Mouse (Mus musculus): ENCODE measurements around the gene Soat2. TPM values are rescaled to one million over a fixed set of nuclear protein-coding genes. Genes with fewer than 3 reads are reported as not detected.

Gene Soat2
- polyA plus RNA-seq (2012; rRNA removed) = 0.12 and 0.14 TPM in 2 replicates

DNA sequence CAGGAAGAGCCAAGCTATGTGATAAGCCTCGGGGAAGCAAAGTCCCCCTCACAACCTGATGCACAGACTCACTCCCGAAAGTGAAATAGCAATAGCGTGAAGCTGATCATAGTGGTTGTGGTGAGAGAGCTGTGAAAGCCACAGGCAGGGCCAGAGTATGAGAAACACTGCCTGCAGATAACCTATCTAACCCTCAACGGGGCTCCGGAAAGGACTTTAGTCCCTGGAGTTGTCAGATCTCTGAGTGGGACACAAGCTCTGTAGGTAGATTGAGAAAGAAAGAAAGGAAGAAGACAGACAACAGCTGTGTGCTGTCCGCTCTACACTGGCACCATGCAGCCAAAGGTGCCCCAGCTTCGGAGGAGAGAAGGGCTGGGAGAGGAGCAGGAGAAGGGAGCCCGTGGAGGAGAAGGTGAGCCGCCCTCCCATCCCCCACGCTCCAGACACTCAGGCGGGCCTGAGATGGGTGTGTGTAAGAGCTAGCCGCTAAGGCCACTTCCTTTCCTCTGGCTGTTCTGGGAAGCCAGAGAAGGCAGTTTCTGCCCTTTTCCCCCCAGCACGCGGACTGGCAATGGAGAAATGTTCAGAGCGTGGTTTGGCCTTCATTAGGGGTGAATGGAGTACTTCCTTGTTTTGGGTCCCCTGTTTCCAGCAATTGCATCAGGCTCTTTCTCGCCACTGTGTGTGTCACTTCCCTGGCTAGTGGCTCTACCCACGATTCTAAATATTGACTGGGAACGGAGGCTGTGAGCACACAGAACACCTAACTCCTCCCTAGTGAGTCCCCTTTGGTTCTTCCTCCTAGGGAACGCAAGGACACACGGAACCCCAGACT, at the start of gene Soat2:
Soat2 (plus strand) TSS at position 226 of the 835 bp plus-strand sequence.
- Histone ChIP-seq H3K36me3 (ENCODE audit: control insufficient read depth, insufficient read depth, low read length) (no peaks in the 10 kb centered on the region), H3K27ac (ENCODE audit: control insufficient read depth, insufficient read depth, low read depth, low read length) (no peak within 1 kb of the TSS), H3K27me3 (ENCODE audit: control insufficient read depth, insufficient read depth, low read length) (no peaks in the 10 kb centered on the region), H3K4me3 (ENCODE audit: control insufficient read depth, low read depth, low read length) (no peak within 1 kb of the TSS), H3K4me1 (ENCODE audit: control insufficient read depth, insufficient read depth, low read length) (0 out of 2 replicates have a peak, but pooled peaks cover 3% of the 10 kb centered on the region)
- TF ChIP-seq CTCF (IDR thresholded peaks at IDR 0.05; ENCODE audit: control insufficient read depth, insufficient read depth, insufficient replicate concordance, low read depth, low read length) = no peak
- no peak for TF ChIP-seq POLR2A (IDR thresholded peaks at IDR 0.05; ENCODE audit: control insufficient read depth, low read depth, low read length)

DNA sequence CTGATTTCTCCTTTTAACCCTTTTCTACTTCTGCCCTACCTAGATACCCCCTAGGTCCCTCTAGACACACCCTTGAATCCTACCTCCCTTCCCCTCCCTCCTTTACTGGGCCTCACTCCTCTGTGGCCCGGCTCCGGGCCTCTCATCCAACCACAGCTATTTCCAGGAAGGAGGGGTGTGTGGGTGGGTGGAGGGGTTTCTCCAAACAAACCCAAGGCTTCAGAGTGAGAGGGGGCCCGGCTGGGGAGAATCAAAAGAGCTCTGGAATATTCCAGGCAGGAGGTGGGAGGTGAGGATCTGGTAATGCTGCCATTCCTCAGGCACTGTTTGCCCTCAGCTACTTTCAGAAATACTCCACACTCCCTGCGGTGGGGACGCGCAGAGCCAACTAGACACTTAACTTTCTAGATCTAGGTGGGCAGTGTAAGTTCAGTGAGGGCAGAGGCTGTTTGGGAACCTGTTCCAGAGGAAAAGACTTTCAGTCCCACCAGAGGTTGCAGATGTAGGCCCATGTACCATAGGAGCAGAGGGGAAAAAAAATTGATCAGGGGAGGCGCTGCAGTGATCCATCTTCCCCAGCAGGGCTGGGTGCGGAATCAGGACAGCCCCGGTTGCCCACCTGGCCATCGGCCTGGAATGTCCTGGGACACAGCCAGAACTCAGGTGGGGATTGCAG, 49.2 kb upstream of the Soat2 start:
- peak overlapping the region; percentile 65 for H3K4me3 ChIP-seq (ENCODE audit: control insufficient read depth, low read depth, low read length)
- no peaks in the 10 kb centered on the region for H3K27me3 ChIP-seq (ENCODE audit: control insufficient read depth, insufficient read depth, low read length)
- TF ChIP-seq CTCF (IDR thresholded peaks at IDR 0.05; ENCODE audit: control insufficient read depth, insufficient read depth, insufficient replicate concordance, low read depth, low read length) (no peak), POLR2A (IDR thresholded peaks at IDR 0.05; ENCODE audit: control insufficient read depth, low read depth, low read length) (no peak)
- peak overlapping the region; percentile 62 for H3K27ac ChIP-seq (ENCODE audit: control insufficient read depth, insufficient read depth, low read depth, low read length)
- no peaks in the 10 kb centered on the region for H3K36me3 ChIP-seq (ENCODE audit: control insufficient read depth, insufficient read depth, low read length)
- H3K4me1 ChIP-seq (ENCODE audit: control insufficient read depth, insufficient read depth, low read length) = peaks cover 12% of the 10 kb centered on the region

- Histone ChIP-seq H3K4me3 (ENCODE audit: control insufficient read depth, low read depth, low read length) (no peak overlapping the region), H3K4me1 (ENCODE audit: control insufficient read depth, insufficient read depth, low read length) (peaks cover 18% of the 10 kb centered on the region), H3K27me3 (ENCODE audit: control insufficient read depth, insufficient read depth, low read length) (no peaks in the 10 kb centered on the region)
Observed at GRCm38 (mm10) chr15:102101672-102102541, 48.4 kb upstream of the Soat2 start.

DNA sequence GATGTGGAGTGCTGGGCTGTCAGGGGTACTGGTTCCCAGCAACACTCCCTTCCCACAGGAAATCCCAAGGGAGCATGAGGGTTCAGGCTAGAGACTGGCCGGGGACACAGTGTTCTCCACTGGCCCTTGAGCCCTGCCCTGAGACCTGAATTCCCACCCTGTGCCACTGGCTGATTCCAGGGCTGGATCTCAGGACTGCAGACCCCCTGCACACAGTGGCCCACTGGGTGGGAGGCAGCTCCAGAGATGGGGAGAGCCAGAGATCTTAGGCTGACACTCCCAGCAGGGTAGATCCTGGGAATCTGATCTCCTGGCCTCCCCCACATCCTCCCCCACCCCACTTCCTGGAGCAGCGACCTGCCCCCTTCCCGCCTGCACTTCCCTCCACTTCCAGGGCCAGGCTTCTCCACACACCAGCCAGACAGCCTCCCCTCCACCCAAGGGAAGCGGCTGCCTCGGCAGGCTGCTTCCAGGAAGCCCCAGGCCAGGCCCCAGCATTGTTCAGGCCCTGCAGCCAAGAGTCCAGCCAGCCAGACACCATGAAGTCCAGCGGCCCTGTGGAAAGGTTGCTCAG, 47.7 kb upstream of the Soat2 start:
- Histone ChIP-seq H3K36me3 (ENCODE audit: control insufficient read depth, insufficient read depth, low read length) (no peaks in the 10 kb centered on the region), H3K4me1 (ENCODE audit: control insufficient read depth, insufficient read depth, low read length) (peaks cover 19% of the 10 kb centered on the region), H3K27me3 (ENCODE audit: control insufficient read depth, insufficient read depth, low read length) (no peaks in the 10 kb centered on the region), H3K4me3 (ENCODE audit: control insufficient read depth, low read depth, low read length) (peak overlapping the region; percentile 12), H3K27ac (ENCODE audit: control insufficient read depth, insufficient read depth, low read depth, low read length) (peak overlapping the region; percentile 74)
- TF ChIP-seq CTCF (IDR thresholded peaks at IDR 0.05; ENCODE audit: control insufficient read depth, insufficient read depth, insufficient replicate concordance, low read depth, low read length) (no peak), POLR2A (IDR thresholded peaks at IDR 0.05; ENCODE audit: control insufficient read depth, low read depth, low read length) (no peak)

More at GRCm38 (mm10) chr15:102101672-102102541, 48.4 kb upstream of the Soat2 start:
- Histone ChIP-seq H3K27ac (ENCODE audit: control insufficient read depth, insufficient read depth, low read depth, low read length) (peak overlapping the region; percentile 74), H3K36me3 (ENCODE audit: control insufficient read depth, insufficient read depth, low read length) (no peaks in the 10 kb centered on the region)
- TF ChIP-seq CTCF (IDR thresholded peaks at IDR 0.05; ENCODE audit: control insufficient read depth, insufficient read depth, insufficient replicate concordance, low read depth, low read length) (no peak), POLR2A (IDR thresholded peaks at IDR 0.05; ENCODE audit: control insufficient read depth, low read depth, low read length) (no peak)

DNA sequence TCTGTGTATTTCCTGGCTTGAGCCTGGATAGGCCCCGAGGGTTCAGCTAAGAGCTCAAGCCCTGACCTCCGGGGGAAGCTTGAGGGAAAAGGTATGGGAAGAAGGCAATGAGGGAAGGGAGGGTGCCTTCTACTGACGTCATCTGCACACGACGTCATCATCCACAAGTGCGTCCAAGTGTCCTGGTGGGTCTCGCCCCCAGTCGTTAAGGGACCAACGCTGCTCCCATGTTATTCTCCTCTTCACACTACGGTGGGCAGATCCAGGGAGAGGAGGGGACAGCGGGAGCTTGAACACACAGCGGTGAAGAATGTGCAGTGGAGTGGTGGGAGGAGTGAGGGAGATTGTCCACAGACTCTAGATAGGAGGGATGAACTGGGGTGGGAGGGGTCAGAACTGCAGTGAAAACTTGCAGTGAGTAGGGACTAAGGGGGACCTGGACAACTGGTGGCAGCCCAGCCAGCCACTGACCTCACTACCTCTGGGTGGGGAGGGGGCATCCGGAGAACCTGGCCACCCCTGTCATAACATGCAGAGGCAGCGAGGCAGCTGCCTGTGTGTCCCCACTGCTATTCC, 46.9 kb upstream of the Soat2 start:
- Histone ChIP-seq H3K4me3 (ENCODE audit: control insufficient read depth, low read depth, low read length) (peak overlapping the region; percentile 12), H3K27ac (ENCODE audit: control insufficient read depth, insufficient read depth, low read depth, low read length) (peak overlapping the region; percentile 63), H3K4me1 (ENCODE audit: control insufficient read depth, insufficient read depth, low read length) (peaks cover 19% of the 10 kb centered on the region), H3K27me3 (ENCODE audit: control insufficient read depth, insufficient read depth, low read length) (no peaks in the 10 kb centered on the region), H3K36me3 (ENCODE audit: control insufficient read depth, insufficient read depth, low read length) (no peaks in the 10 kb centered on the region)
- TF ChIP-seq CTCF (IDR thresholded peaks at IDR 0.05; ENCODE audit: control insufficient read depth, insufficient read depth, insufficient replicate concordance, low read depth, low read length) (no peak), POLR2A (IDR thresholded peaks at IDR 0.05; ENCODE audit: control insufficient read depth, low read depth, low read length) (no peak)

GRCm38 (mm10) chr15:102103947-102104555, 46.3 kb upstream of the Soat2 start:
- TF ChIP-seq CTCF (IDR thresholded peaks at IDR 0.05; ENCODE audit: control insufficient read depth, insufficient read depth, insufficient replicate concordance, low read depth, low read length) = no peak
- 0 out of 2 replicates have a peak, but pooled peaks have one; percentile 30 for TF ChIP-seq POLR2A (IDR thresholded peaks at IDR 0.05; ENCODE audit: control insufficient read depth, low read depth, low read length)
- 0 out of 2 replicates have a peak overlapping the region, but pooled peaks have one; percentile 2 for H3K4me3 ChIP-seq (ENCODE audit: control insufficient read depth, low read depth, low read length)
- H3K27me3 ChIP-seq (ENCODE audit: control insufficient read depth, insufficient read depth, low read length) = no peaks in the 10 kb centered on the region
- peaks cover 19% of the 10 kb centered on the region for H3K4me1 ChIP-seq (ENCODE audit: control insufficient read depth, insufficient read depth, low read length)
- H3K36me3 ChIP-seq (ENCODE audit: control insufficient read depth, insufficient read depth, low read length) = no peaks in the 10 kb centered on the region
- peak overlapping the region; percentile 63 for H3K27ac ChIP-seq (ENCODE audit: control insufficient read depth, insufficient read depth, low read depth, low read length)
